Mouse (Mus musculus) heart, postnatal 0 days (tissue): ENCODE measurements around the gene Ggn.

ENCODE experiments used
- CTCF ChIP-seq: IDR thresholded peaks from 2 replicates; pipeline ENCODE4 v1.5.1; 2016; ENCODE audit warnings: antibody characterized with exemption, control low read depth, low read depth
- EP300 ChIP-seq: IDR thresholded peaks from 2 replicates; pipeline ENCODE4 v1.6.1; 2016; ENCODE audit warnings: antibody characterized with exemption, low read depth

- TF ChIP-seq CTCF (no peak), EP300 (no peak)
Measured at GRCm38 (mm10) chr7:29162750-29163525, 7.1 kb upstream of the Ggn start.
